Comparison of ENCODE assay signal across 18 mouse cellular contexts in genomic region chr4:104941895-104942294, GRCm38 (mm10). TPM values are rescaled to one million over a fixed set of nuclear protein-coding genes. Genes with fewer than 3 reads are reported as not detected.
"Had no signal": no experiment of that assay in that cellular context is flagged by ENCODE, and none has a peak within 500 bp of the region (broad histone marks: within the 10 kb centered on the region; RNA-seq: fewer than 3 reads in every experiment).

No protein-coding gene starts in this region.

- H3K9ac ChIP-seq: neural tube, embryonic 13.5 days; neural tube, embryonic 15.5 days; stomach, embryonic 15.5 days had no signal

- H3K27ac ChIP-seq: neural tube, embryonic 13.5 days; neural tube, embryonic 15.5 days; stomach, embryonic 15.5 days; stomach, postnatal 0 days had no signal

- H3K9me3 ChIP-seq: neural tube, embryonic 13.5 days; neural tube, embryonic 15.5 days; stomach, embryonic 15.5 days had no signal

- H3K36me3 ChIP-seq: neural tube, embryonic 13.5 days; neural tube, embryonic 15.5 days; stomach, embryonic 15.5 days had no signal

- H3K4me3 ChIP-seq: neural tube, embryonic 13.5 days; neural tube, embryonic 15.5 days; stomach, embryonic 15.5 days had no signal

- H3K27me3 ChIP-seq: neural tube, embryonic 13.5 days; neural tube, embryonic 15.5 days; stomach, embryonic 15.5 days had no signal

- DNase-seq: retina, postnatal 1 day; right cerebral cortex, adult 18-20 months; right cerebral cortex, postnatal 14 days; right cerebral cortex, postnatal 25 days; right cerebral cortex, postnatal 4 days; spleen, adult 18-20 months; thymus, adult 18-20 months; thymus, adult 2 months; thymus, postnatal 14 days; thymus, postnatal 25 days; thymus, postnatal 36 days; thymus, postnatal 4 days had no signal

- H3K4me2 ChIP-seq: neural tube, embryonic 13.5 days; neural tube, embryonic 15.5 days; stomach, embryonic 15.5 days had no signal

- H3K4me1 ChIP-seq: stomach, embryonic 15.5 days had no signal

RNA-seq across cellular contexts. Expression of gene Fyb2, which starts 28.6 kb away (rescaled TPM):
- total RNA-seq: neutrophil, adult 5-6 weeks had no signal
- polyA plus RNA-seq: stomach, embryonic 14.5 days had no signal
